Mouse (Mus musculus): ENCODE data around the gene Tbc1d14. TPM values are rescaled to one million over a fixed set of nuclear protein-coding genes. Genes with fewer than 3 reads are reported as not detected.

Tbc1d14 gene
- polyA plus RNA-seq, 1 experiment from 2014 or later: 118 TPM

DNA sequence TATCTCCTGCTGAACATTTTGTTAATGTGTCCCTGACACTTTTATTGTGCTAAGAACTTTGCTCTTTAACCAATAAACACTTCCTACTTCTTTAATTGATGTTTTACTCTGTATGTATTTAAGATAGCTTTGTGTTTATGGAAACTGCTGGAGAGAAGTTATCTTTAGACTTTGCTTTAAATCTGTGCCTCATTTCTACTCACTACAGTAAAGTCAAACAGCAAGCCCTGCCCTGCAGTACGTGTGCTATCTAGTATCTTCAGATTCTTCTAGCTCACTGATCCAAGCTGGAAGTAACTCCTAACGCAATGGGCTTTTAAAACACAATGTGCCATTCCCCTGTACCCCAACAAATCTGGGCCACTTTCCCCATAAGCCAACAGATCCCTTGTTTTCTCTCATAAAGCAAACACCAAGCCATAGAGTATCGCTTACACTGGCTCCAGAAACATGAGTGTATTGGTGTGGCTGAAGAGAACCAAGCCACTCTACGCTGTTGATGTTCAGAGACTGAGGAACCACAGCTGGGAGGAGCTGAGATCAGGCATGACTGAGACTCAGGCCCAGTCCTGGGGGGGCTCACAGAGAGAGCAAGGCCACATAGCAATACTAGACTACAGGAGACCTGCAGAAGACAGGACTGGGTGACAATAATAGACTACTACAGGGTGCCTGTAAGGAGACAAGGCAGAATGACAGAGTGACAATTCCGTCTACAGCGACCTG lies 33.4 kb downstream of the Tbc1d14 start:
- no peaks in the 10 kb centered on the region for H3K9me3 ChIP-seq (ENCODE audit: control insufficient read depth, low read length)
- no peak overlapping the region for H3K9ac ChIP-seq (replicated peaks; ENCODE audit: low read depth, low read length)
- H3K36me3 ChIP-seq (ENCODE audit: control insufficient read depth, insufficient read depth): no peaks in the 10 kb centered on the region
- H3K4me3 ChIP-seq (replicated peaks; ENCODE audit: low read length): no peak overlapping the region
- no peak for ATAC-seq
- H3K27ac ChIP-seq (ENCODE audit: low read length): no peak overlapping the region
- no peak overlapping the region for H3K4me2 ChIP-seq (ENCODE audit: low read length)
- peaks cover 3% of the 10 kb centered on the region for H3K4me1 ChIP-seq (replicated peaks; ENCODE audit: control insufficient read depth, insufficient read depth, low read length)
- no peaks in the 10 kb centered on the region for H3K27me3 ChIP-seq (replicated peaks; ENCODE audit: control insufficient read depth, insufficient read depth, low read length)
- 85% methylated on average over 6 of the region's 6 CpGs for WGBS

DNA sequence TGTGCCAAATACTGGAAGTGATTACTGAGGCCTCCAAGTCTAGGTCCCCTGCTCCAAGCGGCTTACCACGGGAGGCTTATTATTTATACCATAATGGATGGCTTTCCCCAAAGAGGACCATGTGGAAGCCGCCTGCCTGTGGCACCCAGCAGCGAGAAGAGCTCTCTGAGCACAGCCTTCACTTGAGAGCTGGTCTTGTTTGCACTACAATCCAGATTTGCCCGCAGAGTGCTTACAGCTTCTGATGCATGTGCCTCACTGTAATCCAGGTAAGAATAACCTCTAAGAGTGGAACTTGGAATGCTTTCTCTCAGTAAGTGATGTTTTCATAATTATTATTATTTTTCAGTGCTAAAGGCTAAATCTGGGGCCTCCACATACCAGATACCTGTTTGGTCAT lies 34.0 kb downstream of the Tbc1d14 start:
- peaks cover 3% of the 10 kb centered on the region for H3K4me1 ChIP-seq (replicated peaks; ENCODE audit: control insufficient read depth, insufficient read depth, low read length)
- H3K27me3 ChIP-seq (replicated peaks; ENCODE audit: control insufficient read depth, insufficient read depth, low read length): no peaks in the 10 kb centered on the region
- no peak overlapping the region for H3K4me2 ChIP-seq (ENCODE audit: low read length)
- H3K4me3 ChIP-seq (replicated peaks; ENCODE audit: low read length): no peak overlapping the region
- 66% methylated on average over 5 of the region's 5 CpGs for WGBS
- no peaks in the 10 kb centered on the region for H3K9me3 ChIP-seq (ENCODE audit: control insufficient read depth, low read length)
- ATAC-seq: no peak
- H3K27ac ChIP-seq (ENCODE audit: low read length): no peak overlapping the region
- H3K9ac ChIP-seq (replicated peaks; ENCODE audit: low read depth, low read length): no peak overlapping the region
- H3K36me3 ChIP-seq (ENCODE audit: control insufficient read depth, insufficient read depth): no peaks in the 10 kb centered on the region

DNA sequence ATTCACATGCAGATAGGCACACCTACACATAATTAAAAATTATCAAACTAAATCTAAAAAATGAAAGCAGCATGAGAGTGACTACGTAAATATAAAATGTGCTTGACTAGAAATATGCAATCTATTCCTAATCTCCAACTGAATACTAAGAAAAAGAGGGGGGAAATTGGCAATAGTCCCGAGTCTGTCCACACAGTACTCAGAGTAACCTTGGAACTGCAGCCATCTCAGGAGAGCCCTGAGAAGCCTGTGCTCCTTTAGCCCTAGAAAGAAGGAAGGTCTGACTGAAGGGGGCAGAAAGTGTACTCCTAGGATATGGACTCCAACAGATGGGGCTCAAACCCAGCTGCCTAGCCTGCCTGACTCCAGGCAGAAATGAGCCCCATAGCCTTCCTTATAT lies 34.5 kb downstream of the Tbc1d14 start:
- H3K4me2 ChIP-seq (ENCODE audit: low read length): no peak overlapping the region
- no peak overlapping the region for H3K9ac ChIP-seq (replicated peaks; ENCODE audit: low read depth, low read length)
- no peaks in the 10 kb centered on the region for H3K27me3 ChIP-seq (replicated peaks; ENCODE audit: control insufficient read depth, insufficient read depth, low read length)
- no peak overlapping the region for H3K27ac ChIP-seq (ENCODE audit: low read length)
- whole genome bisulfite sequencing: 92% methylated on average over 2 of the region's 2 CpGs
- no peaks in the 10 kb centered on the region for H3K36me3 ChIP-seq (ENCODE audit: control insufficient read depth, insufficient read depth)
- no peak for ATAC-seq
- no peak overlapping the region for H3K4me3 ChIP-seq (replicated peaks; ENCODE audit: low read length)
- H3K4me1 ChIP-seq (replicated peaks; ENCODE audit: control insufficient read depth, insufficient read depth, low read length): peaks cover 3% of the 10 kb centered on the region
- H3K9me3 ChIP-seq (ENCODE audit: control insufficient read depth, low read length): no peaks in the 10 kb centered on the region

DNA sequence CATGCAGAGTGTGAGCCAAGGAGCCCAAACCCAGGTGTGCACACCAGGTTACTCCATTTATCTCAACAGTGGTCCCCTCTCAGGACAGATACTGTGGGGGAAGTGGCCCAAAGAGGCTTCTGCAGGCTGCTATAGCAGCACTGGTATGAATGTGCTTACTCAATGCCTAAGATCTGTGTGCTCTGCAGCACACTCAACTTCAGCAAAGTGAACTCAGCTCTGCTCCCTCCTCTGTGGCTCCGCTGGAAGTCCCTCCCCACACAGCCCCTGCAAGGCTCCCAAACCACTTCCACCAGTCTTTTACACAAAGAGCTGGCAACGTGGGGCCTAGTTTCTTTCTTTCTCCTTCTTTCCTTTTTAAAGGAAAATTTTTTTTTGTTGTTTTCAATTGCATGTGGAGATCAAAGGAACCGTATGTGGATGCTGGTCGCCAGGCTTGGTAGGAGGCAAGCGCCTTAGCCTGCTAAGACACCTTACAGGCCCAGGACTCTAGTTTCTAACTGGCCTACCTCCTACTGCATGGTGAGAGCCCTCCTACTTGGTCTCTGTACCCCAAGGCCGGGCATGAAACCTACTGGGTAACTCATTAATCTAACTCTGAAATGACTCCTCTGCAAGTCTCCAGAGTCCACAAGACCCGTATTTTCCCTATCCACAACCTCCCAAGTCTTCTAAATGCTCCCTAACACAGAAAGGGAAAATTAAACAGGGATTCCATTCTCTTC lies 35.3 kb downstream of the Tbc1d14 start:
- Histone ChIP-seq H3K4me1 (replicated peaks; ENCODE audit: control insufficient read depth, insufficient read depth, low read length) (peaks cover 3% of the 10 kb centered on the region), H3K9ac (replicated peaks; ENCODE audit: low read depth, low read length) (no peak overlapping the region), H3K4me2 (ENCODE audit: low read length) (no peak overlapping the region), H3K36me3 (ENCODE audit: control insufficient read depth, insufficient read depth) (no peaks in the 10 kb centered on the region), H3K27ac (ENCODE audit: low read length) (no peak overlapping the region), H3K9me3 (ENCODE audit: control insufficient read depth, low read length) (no peaks in the 10 kb centered on the region), H3K27me3 (replicated peaks; ENCODE audit: control insufficient read depth, insufficient read depth, low read length) (no peaks in the 10 kb centered on the region), H3K4me3 (replicated peaks; ENCODE audit: low read length) (no peak overlapping the region)
- WGBS: 37% methylated on average over 7 of the region's 7 CpGs
- ATAC-seq: no peak

DNA sequence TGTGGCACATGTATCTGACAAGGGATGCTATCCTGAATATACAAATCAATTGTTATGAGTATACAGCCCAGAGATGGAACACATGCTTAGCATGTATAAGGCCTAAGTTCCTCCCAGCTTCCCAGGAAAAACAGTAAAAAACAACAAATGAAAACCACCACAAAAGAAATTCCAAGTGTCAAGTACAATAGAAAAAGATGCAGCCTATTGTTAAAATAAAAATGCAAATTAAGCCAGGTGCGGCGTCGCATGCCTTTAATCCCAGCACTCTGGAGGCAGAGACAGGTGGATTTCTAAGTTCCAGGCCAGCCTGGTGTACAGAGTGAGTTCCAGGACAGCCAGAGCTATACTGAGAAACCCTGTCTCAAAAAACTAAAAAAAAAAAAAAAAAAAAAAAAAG lies 36.2 kb downstream of the Tbc1d14 start:
- Histone ChIP-seq H3K36me3 (ENCODE audit: control insufficient read depth, insufficient read depth) (no peaks in the 10 kb centered on the region), H3K4me2 (ENCODE audit: low read length) (no peak overlapping the region), H3K27ac (ENCODE audit: low read length) (no peak overlapping the region), H3K9ac (replicated peaks; ENCODE audit: low read depth, low read length) (no peak overlapping the region), H3K9me3 (ENCODE audit: control insufficient read depth, low read length) (no peaks in the 10 kb centered on the region), H3K4me3 (replicated peaks; ENCODE audit: low read length) (no peak overlapping the region), H3K27me3 (replicated peaks; ENCODE audit: control insufficient read depth, insufficient read depth, low read length) (no peaks in the 10 kb centered on the region), H3K4me1 (replicated peaks; ENCODE audit: control insufficient read depth, insufficient read depth, low read length) (peaks cover 3% of the 10 kb centered on the region)
- WGBS: 80% methylated on average over 3 of the region's 3 CpGs
- ATAC-seq: no peak

DNA sequence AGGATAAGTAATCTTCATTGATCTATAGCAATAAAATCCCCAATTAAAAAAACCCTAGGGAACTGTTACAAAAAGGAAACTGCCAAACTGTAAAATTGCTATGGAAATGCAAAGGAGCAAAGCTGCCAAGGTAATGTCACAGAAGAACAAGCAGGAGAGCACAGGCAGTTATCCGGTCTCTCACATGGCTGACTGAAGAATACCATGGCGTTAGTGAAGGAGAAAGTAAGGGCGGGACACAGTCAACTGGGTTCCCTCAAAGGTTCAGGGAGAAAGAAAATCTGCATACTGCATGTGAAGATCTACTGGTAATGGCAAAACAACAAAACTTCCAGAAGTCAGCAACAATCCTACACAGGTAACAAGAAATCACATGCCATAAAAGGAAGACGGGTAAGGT lies 36.8 kb downstream of the Tbc1d14 start:
- no peak for ATAC-seq
- H3K9me3 ChIP-seq (ENCODE audit: control insufficient read depth, low read length): no peaks in the 10 kb centered on the region
- no peak overlapping the region for H3K27ac ChIP-seq (ENCODE audit: low read length)
- no peak overlapping the region for H3K9ac ChIP-seq (replicated peaks; ENCODE audit: low read depth, low read length)
- WGBS: 53% methylated on average over 4 of the region's 4 CpGs
- H3K27me3 ChIP-seq (replicated peaks; ENCODE audit: control insufficient read depth, insufficient read depth, low read length): no peaks in the 10 kb centered on the region
- H3K4me1 ChIP-seq (replicated peaks; ENCODE audit: control insufficient read depth, insufficient read depth, low read length): peaks cover 3% of the 10 kb centered on the region
- no peak overlapping the region for H3K4me3 ChIP-seq (replicated peaks; ENCODE audit: low read length)
- no peak overlapping the region for H3K4me2 ChIP-seq (ENCODE audit: low read length)
- no peaks in the 10 kb centered on the region for H3K36me3 ChIP-seq (ENCODE audit: control insufficient read depth, insufficient read depth)

DNA sequence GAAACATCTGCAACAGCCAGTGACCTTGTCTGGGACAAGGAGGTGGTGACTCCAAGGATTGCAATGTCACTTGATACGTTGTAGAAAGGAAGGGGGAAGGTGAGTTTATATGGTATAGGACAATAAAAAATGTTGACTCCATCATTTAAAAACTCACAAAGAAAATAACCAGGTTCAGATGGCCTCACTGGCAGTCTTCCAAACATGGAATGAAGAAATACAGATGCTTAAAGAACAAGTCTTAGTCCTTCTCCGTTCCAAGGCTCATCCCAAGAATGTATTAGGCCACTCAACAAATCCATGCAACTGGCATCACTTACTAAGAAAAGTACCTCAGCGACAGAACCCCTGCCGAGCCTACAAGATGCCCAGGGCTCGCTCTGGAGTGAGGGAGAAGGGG lies 38.6 kb downstream of the Tbc1d14 start:
- 74% methylated on average over 5 of the region's 5 CpGs for WGBS
- ATAC-seq: no peak
- Histone ChIP-seq H3K4me1 (replicated peaks; ENCODE audit: control insufficient read depth, insufficient read depth, low read length) (peaks cover 3% of the 10 kb centered on the region), H3K27ac (ENCODE audit: low read length) (no peak overlapping the region), H3K27me3 (replicated peaks; ENCODE audit: control insufficient read depth, insufficient read depth, low read length) (no peaks in the 10 kb centered on the region), H3K4me2 (ENCODE audit: low read length) (no peak overlapping the region), H3K9ac (replicated peaks; ENCODE audit: low read depth, low read length) (no peak overlapping the region), H3K36me3 (ENCODE audit: control insufficient read depth, insufficient read depth) (no peaks in the 10 kb centered on the region), H3K4me3 (replicated peaks; ENCODE audit: low read length) (no peak overlapping the region), H3K9me3 (ENCODE audit: control insufficient read depth, low read length) (no peaks in the 10 kb centered on the region)

DNA sequence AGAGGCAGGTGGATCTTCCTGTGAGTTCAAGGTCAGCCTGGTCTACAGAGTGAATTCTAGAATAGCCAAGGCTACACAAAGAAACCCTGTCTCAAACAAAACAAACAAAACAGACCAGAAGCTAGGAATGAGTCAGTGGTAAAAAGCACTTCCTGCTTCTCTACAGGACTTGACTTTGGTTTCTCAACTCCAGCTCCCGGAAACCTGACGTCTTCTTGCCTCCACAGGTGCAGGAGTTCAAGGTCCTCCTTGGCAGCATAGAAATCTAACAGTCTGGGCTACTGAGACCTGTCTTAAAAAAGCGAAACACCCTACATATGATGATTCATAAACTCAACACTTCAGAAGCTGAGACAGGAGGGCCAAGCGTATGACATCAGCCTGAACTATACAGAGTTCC lies 39.2 kb downstream of the Tbc1d14 start:
- H3K36me3 ChIP-seq (ENCODE audit: control insufficient read depth, insufficient read depth): no peaks in the 10 kb centered on the region
- ATAC-seq: no peak
- H3K4me1 ChIP-seq (replicated peaks; ENCODE audit: control insufficient read depth, insufficient read depth, low read length): peaks cover 3% of the 10 kb centered on the region
- no peak overlapping the region for H3K9ac ChIP-seq (replicated peaks; ENCODE audit: low read depth, low read length)
- H3K4me3 ChIP-seq (replicated peaks; ENCODE audit: low read length): no peak overlapping the region
- H3K4me2 ChIP-seq (ENCODE audit: low read length): no peak overlapping the region
- no peaks in the 10 kb centered on the region for H3K9me3 ChIP-seq (ENCODE audit: control insufficient read depth, low read length)
- WGBS: 92% methylated on average over 4 of the region's 4 CpGs
- no peak overlapping the region for H3K27ac ChIP-seq (ENCODE audit: low read length)
- no peaks in the 10 kb centered on the region for H3K27me3 ChIP-seq (replicated peaks; ENCODE audit: control insufficient read depth, insufficient read depth, low read length)

DNA sequence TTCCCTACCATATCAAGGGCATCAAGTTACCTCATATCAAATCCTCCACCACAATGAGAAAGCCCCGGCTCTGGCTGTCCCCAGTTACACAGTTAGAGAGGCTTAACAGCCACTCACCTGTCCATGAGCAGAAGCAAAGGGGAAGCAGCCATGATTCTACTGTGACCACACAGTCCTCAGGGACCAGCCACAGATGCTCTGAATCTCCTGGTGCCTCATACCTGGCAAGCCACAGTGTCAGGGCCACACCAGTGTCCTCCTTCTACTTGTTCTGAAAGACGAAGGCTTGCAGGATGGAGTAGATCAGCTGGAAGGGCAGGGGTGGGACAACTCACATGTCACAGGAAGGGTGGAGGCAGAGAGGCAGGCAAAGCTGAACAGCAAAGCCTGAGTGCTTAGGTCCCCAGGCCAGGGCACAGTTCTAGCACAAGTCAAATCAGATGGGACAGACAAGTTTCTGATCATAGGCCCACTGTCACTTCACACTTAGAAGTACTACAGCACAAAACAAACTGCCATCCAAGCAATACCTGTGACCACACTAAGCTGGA lies 39.9 kb downstream of the Tbc1d14 start:
- Histone ChIP-seq H3K27me3 (replicated peaks; ENCODE audit: control insufficient read depth, insufficient read depth, low read length) (no peaks in the 10 kb centered on the region), H3K4me2 (ENCODE audit: low read length) (no peak overlapping the region), H3K4me1 (replicated peaks; ENCODE audit: control insufficient read depth, insufficient read depth, low read length) (peaks cover 3% of the 10 kb centered on the region), H3K9me3 (ENCODE audit: control insufficient read depth, low read length) (no peaks in the 10 kb centered on the region), H3K36me3 (ENCODE audit: control insufficient read depth, insufficient read depth) (no peaks in the 10 kb centered on the region), H3K4me3 (replicated peaks; ENCODE audit: low read length) (no peak overlapping the region), H3K27ac (ENCODE audit: low read length) (no peak overlapping the region), H3K9ac (replicated peaks; ENCODE audit: low read depth, low read length) (no peak overlapping the region)
- 78% methylated on average over 2 of the region's 2 CpGs for WGBS
- ATAC-seq: no peak

All from forebrain, embryonic 16.5 days (tissue).